Mouse (Mus musculus): ENCODE results near the gene Zan.

DNA sequence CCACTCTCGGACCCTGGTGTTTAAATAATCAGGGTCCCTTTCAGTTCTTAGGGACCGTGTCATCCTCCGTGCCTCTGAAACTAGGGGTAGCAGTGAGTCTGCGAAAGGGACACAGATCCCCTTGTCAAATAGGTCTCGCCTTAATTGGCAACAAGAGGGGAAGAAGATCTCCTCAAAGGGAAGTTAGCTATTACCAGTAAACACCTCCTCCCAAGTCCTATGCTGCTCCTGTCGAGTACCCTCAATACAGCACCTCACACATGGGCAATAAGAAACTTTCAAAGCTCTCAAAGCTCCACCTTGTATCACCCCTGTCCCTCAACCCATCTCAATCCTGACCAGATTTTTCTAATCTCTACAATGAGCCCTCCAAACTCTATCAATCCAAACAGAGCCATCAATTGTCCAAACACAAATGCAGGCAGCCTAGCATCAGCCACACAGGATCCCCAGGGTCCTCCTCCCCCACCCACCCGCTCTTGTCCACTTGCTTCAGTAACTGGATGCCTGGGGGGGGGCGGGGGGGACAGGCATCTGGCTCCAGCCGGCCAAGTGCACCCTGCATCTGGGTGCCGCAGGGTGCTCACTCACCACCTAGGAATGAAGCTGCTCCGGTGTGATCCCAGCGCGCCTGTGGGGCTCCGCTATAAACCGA lies 143.9 kb downstream of the Zan start:
- TF ChIP-seq USF1 (IDR thresholded peaks at IDR 0.05; ENCODE audit: low read depth) = no peak
- TF ChIP-seq MAX (IDR thresholded peaks at IDR 0.05) = no peak
- no peak for TF ChIP-seq CTCF (IDR thresholded peaks at IDR 0.05; ENCODE audit: control insufficient read depth, insufficient read depth, insufficient read length)
- TF ChIP-seq MYOD1 (IDR thresholded peaks at IDR 0.05; ENCODE audit: control insufficient read depth, insufficient read length, low read depth) = no peak
